Mouse (Mus musculus) brain, embryonic 14.5 days (tissue): ENCODE results near the gene Paqr7.

Experiments
- CTCF ChIP-seq: fragments of 200-500 bp; IDR thresholded peaks from 2 replicates; pipeline ENCODE4 v1.5.1; 2012; ENCODE audit warnings: inconsistent platforms, mild to moderate bottlenecking, moderate library complexity, borderline replicate concordance; ENCODE audit not compliant: insufficient read depth, insufficient read length; ENCODE audit errors: extremely low read depth
- POLR2A ChIP-seq: fragments of 200-500 bp; IDR thresholded peaks from 2 replicates; pipeline ENCODE4 v1.6.1; 2012; ENCODE audit warnings: mild to moderate bottlenecking, inconsistent platforms, borderline replicate concordance; ENCODE audit not compliant: poor library complexity, insufficient read depth, insufficient read length, severe bottlenecking; ENCODE audit errors: extremely low read depth

DNA sequence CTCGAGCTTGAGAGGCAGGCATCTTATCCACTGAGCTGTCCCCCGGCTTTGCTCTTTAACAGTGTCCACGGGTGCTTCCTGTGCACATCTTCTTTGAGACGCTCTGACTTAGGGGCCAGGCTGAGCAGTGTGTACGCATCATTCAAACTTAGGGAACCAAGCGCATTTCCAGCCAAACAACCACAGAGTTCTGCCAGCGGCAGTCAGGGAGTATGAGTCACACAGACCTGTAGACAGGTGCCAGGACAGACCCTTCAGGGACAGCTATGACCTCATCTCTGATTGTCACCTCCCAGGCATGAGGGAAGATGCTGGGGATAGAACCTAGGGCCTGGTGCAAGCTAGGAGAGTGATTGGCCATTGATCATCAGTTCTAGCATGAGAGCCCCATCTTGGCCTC lies 62.7 kb downstream of the Paqr7 start:
- TF ChIP-seq POLR2A = no peak
- no peak for TF ChIP-seq CTCF
